Mouse (Mus musculus): ENCODE data around the gene Gnb1l. TPM values are rescaled to one million over a fixed set of nuclear protein-coding genes. Genes with fewer than 3 reads are reported as not detected.

The Gnb1l gene
- polyA plus RNA-seq, 1 experiment from 2014 or later = 19.4 TPM

- H3K36me3 ChIP-seq = no peaks in the 10 kb centered on the region
- no peak overlapping the region for H3K27ac ChIP-seq
- H3K9me3 ChIP-seq = no peaks in the 10 kb centered on the region
- peak; percentile 49; the same call in 1 of the 2 replicates for ATAC-seq (ENCODE audit: insufficient number of reproducible peaks, insufficient read depth, low FRiP score, low TSS enrichment, low read depth)
- peak overlapping the region; percentile 75 for H3K4me2 ChIP-seq
- peaks cover 96% of the 10 kb centered on the region for H3K27me3 ChIP-seq
- H3K9ac ChIP-seq (replicated peaks) = peak overlapping the region; percentile 55; the same call in 1 of the 2 replicates
- peak overlapping the region; percentile 51 for H3K4me3 ChIP-seq (replicated peaks)
- peaks cover 49% of the 10 kb centered on the region for H3K4me1 ChIP-seq (replicated peaks)
- 1% methylated on average over 57 of the region's 57 CpGs for WGBS
These were observed 89.6 kb downstream of the Gnb1l start for GRCm38 (mm10) chr16:18587847-18588737.

- ATAC-seq (ENCODE audit: insufficient number of reproducible peaks, insufficient read depth, low FRiP score, low TSS enrichment, low read depth) = no peak
- no peak overlapping the region for H3K9ac ChIP-seq (replicated peaks)
- no peaks in the 10 kb centered on the region for H3K9me3 ChIP-seq
- no peaks in the 10 kb centered on the region for H3K36me3 ChIP-seq
- H3K4me3 ChIP-seq (replicated peaks) = peak overlapping the region; percentile 51
- no peak overlapping the region for H3K27ac ChIP-seq
- H3K27me3 ChIP-seq = peaks cover 96% of the 10 kb centered on the region
- WGBS = 2% methylated on average over 31 of the region's 31 CpGs
- H3K4me2 ChIP-seq = peak overlapping the region; percentile 75
- peaks cover 49% of the 10 kb centered on the region for H3K4me1 ChIP-seq (replicated peaks)
These were observed 90.2 kb downstream of the Gnb1l start for GRCm38 (mm10) chr16:18588738-18589055.

- peaks cover 49% of the 10 kb centered on the region for H3K4me1 ChIP-seq (replicated peaks)
- peak overlapping the region; percentile 75; the same call in 1 of the 2 replicates for H3K4me2 ChIP-seq
- no peak overlapping the region for H3K9ac ChIP-seq (replicated peaks)
- no peaks in the 10 kb centered on the region for H3K36me3 ChIP-seq
- no peak overlapping the region for H3K27ac ChIP-seq
- H3K27me3 ChIP-seq = peaks cover 96% of the 10 kb centered on the region
- H3K4me3 ChIP-seq (replicated peaks) = no peak overlapping the region
- 14% methylated on average over 9 of the region's 9 CpGs for WGBS
- ATAC-seq (ENCODE audit: insufficient number of reproducible peaks, insufficient read depth, low FRiP score, low TSS enrichment, low read depth) = no peak
- no peaks in the 10 kb centered on the region for H3K9me3 ChIP-seq
These were observed 90.6 kb downstream of the Gnb1l start for GRCm38 (mm10) chr16:18589080-18589621.

GRCm38 (mm10) chr16:18589804-18590790 lies 91.6 kb downstream of the Gnb1l start, which contains the start of gene Tbx1:
Tbx1 (minus strand) TSS chr16:18590671.
- H3K9me3 ChIP-seq = no peaks in the 10 kb centered on the region
- WGBS = 3% methylated on average over 48 of the region's 48 CpGs
- H3K27me3 ChIP-seq = peaks cover 96% of the 10 kb centered on the region
- H3K4me3 ChIP-seq (replicated peaks) = peak within 1 kb of the TSS; percentile 35
- no peak within 1 kb of the TSS; the same call in 1 of the 2 replicates for H3K9ac ChIP-seq (replicated peaks)
- peaks cover 49% of the 10 kb centered on the region for H3K4me1 ChIP-seq (replicated peaks)
- no peaks in the 10 kb centered on the region for H3K36me3 ChIP-seq
- no peak for ATAC-seq (ENCODE audit: insufficient number of reproducible peaks, insufficient read depth, low FRiP score, low TSS enrichment, low read depth)
- H3K27ac ChIP-seq = no peak within 1 kb of the TSS
- H3K4me2 ChIP-seq = peak within 1 kb of the TSS; percentile 55

GRCm38 (mm10) chr16:18591047-18592018 lies 92.8 kb downstream of the Gnb1l start:
- no peak overlapping the region for H3K27ac ChIP-seq
- H3K4me2 ChIP-seq = peak overlapping the region; percentile 55
- H3K4me1 ChIP-seq (replicated peaks) = peaks cover 43% of the 10 kb centered on the region
- no peak for ATAC-seq (ENCODE audit: insufficient number of reproducible peaks, insufficient read depth, low FRiP score, low TSS enrichment, low read depth)
- H3K9ac ChIP-seq (replicated peaks) = no peak overlapping the region; the same call in 1 of the 2 replicates
- peak overlapping the region; percentile 35 for H3K4me3 ChIP-seq (replicated peaks)
- peaks cover 95% of the 10 kb centered on the region for H3K27me3 ChIP-seq
- H3K9me3 ChIP-seq = no peaks in the 10 kb centered on the region
- no peaks in the 10 kb centered on the region for H3K36me3 ChIP-seq
- 2% methylated on average over 59 of the region's 59 CpGs for WGBS

GRCm38 (mm10) chr16:18593930-18594329 lies 95.4 kb downstream of the Gnb1l start:
- no peak for ATAC-seq (ENCODE audit: insufficient number of reproducible peaks, insufficient read depth, low FRiP score, low TSS enrichment, low read depth)
- Histone ChIP-seq H3K36me3 (no peaks in the 10 kb centered on the region), H3K4me3 (replicated peaks) (no peak overlapping the region), H3K4me2 (no peak overlapping the region), H3K4me1 (replicated peaks) (peaks cover 26% of the 10 kb centered on the region), H3K9me3 (no peaks in the 10 kb centered on the region), H3K27me3 (peaks cover 85% of the 10 kb centered on the region), H3K9ac (replicated peaks) (no peak overlapping the region), H3K27ac (no peak overlapping the region)
- WGBS = 78% methylated on average over 2 of the region's 2 CpGs

GRCm38 (mm10) chr16:18596255-18596654 lies 97.7 kb downstream of the Gnb1l start:
- WGBS = 34% methylated on average over 5 of the region's 5 CpGs
- ATAC-seq (ENCODE audit: insufficient number of reproducible peaks, insufficient read depth, low FRiP score, low TSS enrichment, low read depth) = 0 out of 2 replicates have a peak, but pooled peaks have one; percentile 38
- H3K4me1 ChIP-seq (replicated peaks) = peaks cover 12% of the 10 kb centered on the region
- H3K27me3 ChIP-seq = peaks cover 70% of the 10 kb centered on the region
- H3K4me3 ChIP-seq (replicated peaks) = no peak overlapping the region
- no peaks in the 10 kb centered on the region for H3K9me3 ChIP-seq
- no peak overlapping the region for H3K4me2 ChIP-seq
- no peak overlapping the region for H3K9ac ChIP-seq (replicated peaks)
- no peaks in the 10 kb centered on the region for H3K36me3 ChIP-seq
- no peak overlapping the region for H3K27ac ChIP-seq

- no peak for ATAC-seq (ENCODE audit: insufficient number of reproducible peaks, insufficient read depth, low FRiP score, low TSS enrichment, low read depth)
- H3K4me1 ChIP-seq (replicated peaks) = peaks cover 17% of the 10 kb centered on the region
- no peak overlapping the region for H3K4me2 ChIP-seq
- H3K27ac ChIP-seq = no peak overlapping the region
- H3K27me3 ChIP-seq = peaks cover 54% of the 10 kb centered on the region
- H3K9ac ChIP-seq (replicated peaks) = no peak overlapping the region
- H3K36me3 ChIP-seq = no peaks in the 10 kb centered on the region
- H3K4me3 ChIP-seq (replicated peaks) = no peak overlapping the region
- H3K9me3 ChIP-seq = no peaks in the 10 kb centered on the region
- 70% methylated on average over 3 of the region's 3 CpGs for WGBS
These were observed 99.5 kb downstream of the Gnb1l start for GRCm38 (mm10) chr16:18598006-18598405.

GRCm38 (mm10) chr16:18601447-18601846 lies 102.9 kb downstream of the Gnb1l start:
- H3K9ac ChIP-seq (replicated peaks) = no peak overlapping the region
- H3K4me3 ChIP-seq (replicated peaks) = no peak overlapping the region
- H3K27me3 ChIP-seq = peaks cover 35% of the 10 kb centered on the region
- no peaks in the 10 kb centered on the region for H3K36me3 ChIP-seq
- no peak for ATAC-seq (ENCODE audit: insufficient number of reproducible peaks, insufficient read depth, low FRiP score, low TSS enrichment, low read depth)
- no peaks in the 10 kb centered on the region for H3K9me3 ChIP-seq
- H3K27ac ChIP-seq = 0 out of 2 replicates have a peak overlapping the region, but pooled peaks have one; percentile 69
- H3K4me1 ChIP-seq (replicated peaks) = peaks cover 21% of the 10 kb centered on the region
- H3K4me2 ChIP-seq = no peak overlapping the region
- 65% methylated on average over 7 of the region's 7 CpGs for WGBS

- Histone ChIP-seq H3K4me1 (replicated peaks) (peaks cover 35% of the 10 kb centered on the region), H3K4me3 (replicated peaks) (no peak overlapping the region), H3K4me2 (no peak overlapping the region), H3K9me3 (no peaks in the 10 kb centered on the region), H3K9ac (replicated peaks) (no peak overlapping the region), H3K27ac (0 out of 2 replicates have a peak overlapping the region, but pooled peaks have one; percentile 56), H3K27me3 (peaks cover 37% of the 10 kb centered on the region), H3K36me3 (no peaks in the 10 kb centered on the region)
- 54% methylated on average over 8 of the region's 8 CpGs for WGBS
- ATAC-seq (ENCODE audit: insufficient number of reproducible peaks, insufficient read depth, low FRiP score, low TSS enrichment, low read depth) = 0 out of 2 replicates have a peak, but pooled peaks have one; percentile 17
These were observed 105.8 kb downstream of the Gnb1l start for GRCm38 (mm10) chr16:18604267-18604701.

All from limb, embryonic 12.5 days (tissue).